Mouse (Mus musculus) brown adipose tissue, adult 24 weeks (tissue): ENCODE measurements around the gene Gm2056. TPM values are rescaled to one million over a fixed set of nuclear protein-coding genes. Genes with fewer than 3 reads are reported as not detected.
"Not testable (repeated sequence)": the region's sequence is repeated elsewhere in the genome, so short reads cannot be mapped to it uniquely, and the experiment has no call there.

Source experiments
- H3K27ac ChIP-seq: fragments of 200-500 bp; replicated peaks from 2 replicates; pipeline ENCODE4 v1.5.1; 2012; ENCODE audit warnings: low read depth, mild to moderate bottlenecking, low read length
- H3K4me1 ChIP-seq: fragments of 200-500 bp; 2 replicates; pipeline ENCODE4 v1.6.1; 2012; ENCODE audit warnings: low read length, mixed read lengths; ENCODE audit not compliant: control insufficient read depth, insufficient read depth, insufficient read length
- H3K4me3 ChIP-seq: fragments of 200-500 bp; 2 replicates; pipeline ENCODE4 v1.5.1; 2012; ENCODE audit warnings: low read depth, mild to moderate bottlenecking, low read length, moderate library complexity; ENCODE audit not compliant: insufficient read depth
- polyA plus RNA-seq: library from polyadenylated mRNA; stranded (reverse); fragments of >200 nt; gene quantifications from 2 replicates; pipeline ENCODE4 v1.2.4, GENCODE M21; 2012; ENCODE audit not compliant: missing spikeins, insufficient read depth, insufficient read length

The Gm2056 gene
- polyA plus RNA-seq: not detected in 2 replicates

DNA sequence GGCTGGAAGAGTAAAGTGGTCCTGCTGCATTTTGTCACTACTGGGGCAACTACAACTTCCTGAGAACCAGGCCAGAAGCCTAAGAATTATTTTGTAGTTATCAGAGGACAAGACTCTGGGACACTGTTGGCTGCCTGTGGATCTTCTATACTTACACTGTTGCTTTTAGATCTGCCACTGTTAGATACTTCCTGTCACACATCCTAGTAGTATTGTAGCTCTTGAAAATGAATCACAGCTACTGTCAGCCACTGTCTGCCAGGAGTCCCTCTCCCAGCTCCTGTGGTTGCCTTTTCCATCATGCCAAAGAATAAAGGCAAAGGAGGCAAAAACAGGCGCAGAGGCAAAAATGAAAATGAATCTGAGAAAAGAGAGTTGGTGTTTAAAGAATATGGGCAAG lies at the start of gene Gm2056:
Gene Gm2056 (plus strand): TSS at position 301 of the 400 bp plus-strand sequence.
- H3K4me1 ChIP-seq, H3K27ac ChIP-seq, H3K4me3 ChIP-seq: not testable (repeated sequence)

GRCm38 (mm10) chr12:87984000-87984399 lies 42.8 kb upstream of the Gm2056 start:
- H3K4me1 ChIP-seq, H3K4me3 ChIP-seq, H3K27ac ChIP-seq: not testable (repeated sequence)

- not testable (repeated sequence) for H3K4me1 ChIP-seq, H3K27ac ChIP-seq
Measured at GRCm38 (mm10) chr12:88004118-88004517, 22.7 kb upstream of the Gm2056 start.

DNA sequence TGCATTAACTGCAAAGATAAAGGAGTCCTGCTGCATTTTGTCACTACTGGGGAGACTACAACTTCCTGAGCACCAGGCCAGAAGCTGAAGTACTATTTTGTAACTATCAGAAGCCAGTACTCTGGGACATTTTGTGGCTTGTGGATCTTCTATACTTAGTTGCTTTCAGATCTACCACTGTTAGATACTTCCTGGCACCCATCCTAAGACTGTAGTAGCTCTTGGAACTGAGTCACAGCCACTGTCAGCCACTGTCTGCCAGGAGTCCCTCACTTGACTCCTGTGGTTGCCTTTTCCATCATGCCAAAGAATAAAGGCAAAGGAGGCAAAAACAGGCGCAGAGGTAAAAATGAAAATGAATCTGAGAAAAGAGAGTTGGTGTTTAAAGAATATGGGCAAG lies 15.3 kb upstream of the Gm2056 start, which contains the start of gene Gm2075:
Gene Gm2075 (plus strand): TSS at position 301 of the 400 bp plus-strand sequence.
- not testable (repeated sequence) for H3K27ac ChIP-seq, H3K4me3 ChIP-seq, H3K4me1 ChIP-seq

More at GRCm38 (mm10) chr12:88004118-88004517, 22.7 kb upstream of the Gm2056 start:
- not testable (repeated sequence) for H3K4me3 ChIP-seq

GRCm38 (mm10) chr12:88018671-88019070 lies 8.1 kb upstream of the Gm2056 start, which contains the start of gene Gm6803:
Gm6803 (minus strand) TSS chr12:88018771.
- H3K4me3 ChIP-seq, H3K27ac ChIP-seq, H3K4me1 ChIP-seq: not testable (repeated sequence)

GRCm38 (mm10) chr12:88032250-88032649 lies 5.4 kb downstream of the Gm2056 start:
- not testable (repeated sequence) for H3K4me1 ChIP-seq, H3K4me3 ChIP-seq, H3K27ac ChIP-seq

DNA sequence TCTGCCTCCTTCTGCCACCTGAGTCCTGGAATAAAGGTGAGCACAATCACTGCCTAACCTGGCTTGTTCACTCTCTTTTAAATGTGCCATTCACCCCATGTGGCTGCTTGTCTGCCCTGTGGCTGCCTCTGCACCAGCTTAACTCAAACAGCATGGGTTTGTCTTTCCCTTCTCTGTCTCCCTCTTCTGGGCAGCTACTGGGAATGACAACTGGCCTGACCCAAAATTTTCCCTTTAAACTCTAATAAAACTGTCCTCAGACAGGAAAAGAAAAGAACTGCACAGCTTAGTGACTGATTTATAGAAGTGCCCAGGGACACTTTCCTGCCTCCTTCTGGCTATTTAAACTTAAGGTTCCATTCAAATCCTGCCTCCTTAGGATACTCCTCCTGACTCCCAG lies 12.3 kb downstream of the Gm2056 start:
- H3K27ac ChIP-seq, H3K4me1 ChIP-seq, H3K4me3 ChIP-seq: not testable (repeated sequence)

DNA sequence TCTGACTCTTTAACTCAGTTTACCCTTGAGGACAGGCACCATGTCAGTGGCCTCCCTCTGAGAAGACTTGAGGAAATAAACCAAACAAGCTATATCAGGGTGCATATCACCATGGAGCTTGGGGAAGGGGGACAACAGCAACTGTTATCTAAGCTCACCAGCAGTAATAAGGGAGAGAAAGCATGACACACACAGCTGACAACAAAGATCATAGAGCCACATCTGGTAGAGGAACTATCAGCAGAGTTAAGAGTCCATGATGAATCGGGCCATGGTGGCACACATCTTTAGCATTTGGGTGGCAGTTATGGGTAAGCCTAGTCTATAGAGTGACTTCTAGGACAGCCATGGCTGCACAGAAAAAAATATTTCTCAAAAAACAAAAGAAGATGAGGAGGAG lies 12.9 kb downstream of the Gm2056 start:
- not testable (repeated sequence) for H3K4me1 ChIP-seq, H3K4me3 ChIP-seq, H3K27ac ChIP-seq

DNA sequence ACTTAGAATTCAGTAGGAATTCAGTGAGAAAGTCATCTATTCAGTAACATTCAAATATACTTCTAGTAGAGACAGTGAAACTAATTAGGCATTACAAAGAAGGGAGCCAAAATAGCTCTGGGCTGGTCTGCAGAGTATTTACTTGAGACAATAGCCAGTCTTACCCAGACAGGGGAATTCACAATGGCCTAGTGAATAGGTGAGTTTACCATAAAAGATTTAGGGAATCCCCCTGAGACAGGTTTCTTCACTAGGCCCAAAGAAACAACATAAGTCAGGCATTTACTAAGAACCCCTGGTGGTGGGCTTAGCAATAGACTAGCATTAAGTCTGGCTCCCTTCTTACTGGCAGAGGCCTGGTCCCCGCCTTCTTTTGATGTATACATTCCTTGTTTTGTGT lies 18.4 kb downstream of the Gm2056 start:
- H3K4me1 ChIP-seq, H3K4me3 ChIP-seq, H3K27ac ChIP-seq: not testable (repeated sequence)

Other genes with a start within 250 kb of the Gm2056 start
- gene Gm21936, start 231.5 kb upstream of the Gm2056 start, polyA plus RNA-seq: not detected in 2 replicates
- not detected in 2 replicates for gene BB287469, start 210.4 kb upstream of the Gm2056 start, polyA plus RNA-seq
- gene Gm2001, start 184.7 kb upstream of the Gm2056 start, polyA plus RNA-seq: not detected in 2 replicates
- gene Gm2016, start 152.9 kb upstream of the Gm2056 start, polyA plus RNA-seq: not detected in 2 replicates
- gene Gm2022, start 131.6 kb upstream of the Gm2056 start, polyA plus RNA-seq: not detected in 2 replicates
- not detected in 2 replicates for gene Gm2035, start 107.1 kb upstream of the Gm2056 start, polyA plus RNA-seq
- not detected in 2 replicates for gene Gm2042, start 72.9 kb upstream of the Gm2056 start, polyA plus RNA-seq
- not detected in 2 replicates for gene Gm2075, start 15.2 kb upstream of the Gm2056 start, polyA plus RNA-seq
- not detected in 2 replicates for gene Gm6803, start 8.2 kb upstream of the Gm2056 start, polyA plus RNA-seq
- not detected in 2 replicates for gene Gm16368, start 56.7 kb downstream of the Gm2056 start, polyA plus RNA-seq
- not detected in 2 replicates for gene Gm10436, start 155.1 kb downstream of the Gm2056 start, polyA plus RNA-seq
- gene Gm8332, start 223.1 kb downstream of the Gm2056 start, polyA plus RNA-seq: not detected in 2 replicates
- gene Gm5662, start 247.5 kb downstream of the Gm2056 start, polyA plus RNA-seq: not detected in 2 replicates